Mouse (Mus musculus) cortical plate, adult 2 months (tissue): ENCODE results near the gene Pigl.

Experiments
- CTCF ChIP-seq: fragments of 200-500 bp; IDR thresholded peaks from 2 replicates; pipeline ENCODE4 v1.5.1; 2011; ENCODE audit warnings: mild to moderate bottlenecking, control low read depth, low read length; ENCODE audit not compliant: insufficient read depth; ENCODE audit errors: extremely low read depth
- POLR2A ChIP-seq: fragments of 200-500 bp; IDR thresholded peaks from 2 replicates; pipeline ENCODE4 v1.6.1; 2011; ENCODE audit warnings: mild to moderate bottlenecking, low read length, control low read depth; ENCODE audit not compliant: insufficient read depth; ENCODE audit errors: extremely low read depth

- TF ChIP-seq CTCF (no peak), POLR2A (no peak)
Observed at GRCm38 (mm10) chr11:62522283-62522682, 64.0 kb downstream of the Pigl start.
